Mouse (Mus musculus) cortical plate, adult 2 months (tissue): ENCODE data around the gene Gm4884. TPM values are rescaled to one million over a fixed set of nuclear protein-coding genes. Genes with fewer than 3 reads are reported as not detected.
"Not testable (repeated sequence)": the region's sequence is repeated elsewhere in the genome, so short reads cannot be mapped to it uniquely, and the experiment has no call there.

Experiments
- H3K27ac ChIP-seq: fragments of 200-500 bp; 2 replicates; pipeline ENCODE4 v1.5.1; 2012; ENCODE audit warnings: low read length, control low read depth, inconsistent platforms; ENCODE audit not compliant: insufficient read depth
- H3K4me1 ChIP-seq: fragments of 200-500 bp; 2 replicates; pipeline ENCODE4 v1.6.1; 2011; ENCODE audit warnings: low read length; ENCODE audit not compliant: control insufficient read depth, insufficient read depth
- H3K4me3 ChIP-seq: fragments of 200-500 bp; 2 replicates; pipeline ENCODE4 v1.5.1; 2011; ENCODE audit warnings: mild to moderate bottlenecking, low read length, control low read depth; ENCODE audit not compliant: insufficient read depth
- CTCF ChIP-seq: fragments of 200-500 bp; IDR thresholded peaks from 2 replicates; pipeline ENCODE4 v1.5.1; 2011; ENCODE audit warnings: mild to moderate bottlenecking, control low read depth, low read length; ENCODE audit not compliant: insufficient read depth; ENCODE audit errors: extremely low read depth
- POLR2A ChIP-seq: fragments of 200-500 bp; IDR thresholded peaks from 2 replicates; pipeline ENCODE4 v1.6.1; 2011; ENCODE audit warnings: mild to moderate bottlenecking, low read length, control low read depth; ENCODE audit not compliant: insufficient read depth; ENCODE audit errors: extremely low read depth
- polyA plus RNA-seq: library from polyadenylated mRNA; depleted of rRNA; stranded (reverse); fragments of >200 nt; gene quantifications from 2 replicates; pipeline ENCODE4 v1.2.3, GENCODE M21; 2012; rRNA removed

Gm4884 gene
- polyA plus RNA-seq, result not detected in 2 replicates

GRCm38 (mm10) chr7:41032419-41032818 lies at the start of gene Gm4884:
TSS of gene Gm4884 (plus strand) at chr7:41032719.
- H3K4me1 ChIP-seq, H3K4me3 ChIP-seq, H3K27ac ChIP-seq: not testable (repeated sequence)

DNA sequence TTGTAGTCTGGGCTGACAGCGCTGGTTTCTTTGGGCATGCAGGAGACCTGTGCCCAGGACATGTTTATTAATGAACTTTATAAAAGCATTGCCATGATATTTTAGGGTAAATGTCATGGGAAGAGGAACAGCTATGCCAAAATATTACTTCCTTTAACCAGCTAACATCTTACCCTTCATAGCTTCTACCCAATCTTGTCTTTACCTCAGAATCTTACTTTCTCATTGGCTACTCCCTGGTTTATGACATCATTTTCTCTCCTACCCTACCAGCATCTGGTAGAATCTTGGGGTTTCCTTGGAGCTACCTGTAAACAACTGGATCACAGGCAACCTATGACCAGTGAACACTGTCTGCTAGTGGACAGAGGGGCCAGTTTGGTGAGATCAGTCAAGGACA lies 45.3 kb upstream of the Gm4884 start, which contains the start of gene 4930433I11Rik:
4930433I11Rik (plus strand) TSS at position 301 of the 400 bp plus-strand sequence.
- Histone ChIP-seq H3K27ac (no peak within 1 kb of the TSS), H3K4me3 (no peak within 1 kb of the TSS), H3K4me1 (no peaks in the 10 kb centered on the region)
- no peak for TF ChIP-seq POLR2A
- no peak for TF ChIP-seq CTCF

GRCm38 (mm10) chr7:41044058-41044457 lies 11.5 kb downstream of the Gm4884 start:
- H3K27ac ChIP-seq, H3K4me1 ChIP-seq, H3K4me3 ChIP-seq: not testable (repeated sequence)

Other genes with a start within 250 kb of the Gm4884 start
- 63.7 and 70.0 TPM in 2 replicates for gene Vstm2b, start 134.4 kb upstream of the Gm4884 start, polyA plus RNA-seq
- gene 4930433I11Rik, start 45.2 kb upstream of the Gm4884 start, polyA plus RNA-seq, result not detected in 2 replicates
- not detected in 2 replicates for gene Gm5592, start 121.1 kb downstream of the Gm4884 start, polyA plus RNA-seq